Mouse (Mus musculus): ENCODE measurements around the gene Gtf2h5.

Gene Gtf2h5

GRCm38 (mm10) chr17:6079287-6080122, at the start of gene Gtf2h5, which contains the start of gene Serac1:
Gene Gtf2h5, plus strand, starts transcription at chr17:6079786.
Gene Serac1, minus strand, starts transcription at chr17:6079741.
- in situ Hi-C loops (cut with MboI, MseI) = no loop called here

GRCm38 (mm10) chr17:6035661-6036060, 43.9 kb upstream of the Gtf2h5 start:
- in situ Hi-C loops (cut with MboI, MseI) = no loop called here

- in situ Hi-C loops (cut with MboI, MseI) = no loop called here
Observed at GRCm38 (mm10) chr17:6036458-6036857, 43.1 kb upstream of the Gtf2h5 start.

DNA sequence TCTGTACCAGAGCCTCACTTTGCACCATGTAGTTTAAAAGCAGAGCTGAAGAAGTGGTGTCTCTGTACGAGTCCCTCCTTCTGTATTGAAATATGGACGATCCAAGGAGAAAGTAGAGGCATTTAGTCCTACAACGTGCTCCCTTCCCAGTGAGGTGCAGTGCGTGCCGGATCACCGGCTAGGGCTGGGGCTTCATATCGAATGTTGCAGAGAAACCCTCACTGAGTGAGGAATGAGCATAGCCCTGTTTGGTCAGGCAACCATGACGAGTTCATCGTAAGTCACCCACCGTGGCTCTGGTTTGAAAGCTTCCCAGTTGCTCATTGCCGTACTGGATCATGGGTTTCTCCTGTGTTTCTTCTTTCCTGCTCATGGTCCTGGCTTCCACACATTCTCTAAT, 42.7 kb upstream of the Gtf2h5 start:
- in situ Hi-C loops (cut with MboI, MseI) = no loop called here

DNA sequence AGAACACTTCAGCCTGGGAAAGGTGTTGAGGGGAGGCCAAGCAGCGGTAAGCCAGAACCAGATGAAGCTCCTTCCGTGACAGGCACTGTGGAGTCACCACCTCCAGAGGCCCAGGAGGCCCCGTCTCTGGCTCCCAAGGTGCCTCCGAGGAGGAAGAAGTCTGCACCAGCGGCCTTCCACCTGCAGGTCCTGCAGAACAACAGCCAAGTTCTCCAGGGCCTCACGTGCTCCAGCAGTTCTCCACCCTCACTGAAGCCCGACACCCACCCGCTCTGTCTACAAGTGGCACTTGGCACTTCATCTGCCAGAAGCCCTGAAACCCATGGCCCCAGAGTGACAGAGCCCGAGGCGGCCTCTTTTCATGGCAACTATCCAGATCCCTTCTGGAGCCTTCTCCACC, 42.1 kb upstream of the Gtf2h5 start:
- in situ Hi-C loops (cut with MboI, MseI) = no loop called here

DNA sequence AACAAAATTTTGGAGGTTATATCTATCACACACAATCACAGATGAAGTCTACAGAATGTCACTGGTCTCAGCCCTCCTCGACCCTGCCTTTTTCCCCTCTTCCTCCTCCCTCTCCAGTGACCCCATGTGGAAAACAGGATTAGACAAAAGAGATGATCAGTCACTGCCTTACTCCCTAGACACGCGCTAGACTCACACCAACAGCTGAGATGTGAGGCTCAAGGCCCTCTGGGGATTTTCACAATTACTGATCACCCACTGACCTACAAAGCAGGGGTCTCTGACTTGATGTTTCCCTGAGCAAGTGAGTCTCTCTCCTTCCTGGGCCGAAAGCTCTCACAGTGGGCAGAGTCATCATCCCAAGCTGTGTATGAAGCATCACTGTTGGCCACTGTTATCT, 26.8 kb upstream of the Gtf2h5 start:
- in situ Hi-C loops (cut with MboI, MseI) = no loop called here

- in situ Hi-C loops (cut with MboI, MseI) = no loop called here
Observed at GRCm38 (mm10) chr17:6054934-6055355, 24.6 kb upstream of the Gtf2h5 start.

DNA sequence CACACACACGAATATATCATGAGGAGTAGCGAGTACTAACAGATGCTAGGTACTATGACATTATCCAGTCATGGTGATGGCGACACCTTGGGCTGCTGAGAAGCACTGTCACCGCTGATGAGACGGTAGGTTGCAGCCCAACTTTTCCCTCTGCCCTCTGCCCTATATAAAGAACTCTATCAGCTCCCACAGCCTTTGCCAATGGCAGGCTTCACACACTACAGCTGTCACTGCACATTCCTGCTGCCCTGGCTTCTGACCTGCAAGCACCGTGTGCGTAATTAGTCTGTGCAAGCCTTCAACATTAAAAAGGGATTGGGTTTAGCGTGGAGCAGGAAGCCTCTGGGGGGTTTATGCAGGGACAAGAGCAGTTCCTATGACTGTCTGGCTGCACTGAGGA, 16.8 kb upstream of the Gtf2h5 start:
- in situ Hi-C loops (cut with MboI, MseI) = no loop called here

- in situ Hi-C loops (cut with MboI, MseI) = no loop called here
Observed at GRCm38 (mm10) chr17:6063532-6063931, 16.1 kb upstream of the Gtf2h5 start.

DNA sequence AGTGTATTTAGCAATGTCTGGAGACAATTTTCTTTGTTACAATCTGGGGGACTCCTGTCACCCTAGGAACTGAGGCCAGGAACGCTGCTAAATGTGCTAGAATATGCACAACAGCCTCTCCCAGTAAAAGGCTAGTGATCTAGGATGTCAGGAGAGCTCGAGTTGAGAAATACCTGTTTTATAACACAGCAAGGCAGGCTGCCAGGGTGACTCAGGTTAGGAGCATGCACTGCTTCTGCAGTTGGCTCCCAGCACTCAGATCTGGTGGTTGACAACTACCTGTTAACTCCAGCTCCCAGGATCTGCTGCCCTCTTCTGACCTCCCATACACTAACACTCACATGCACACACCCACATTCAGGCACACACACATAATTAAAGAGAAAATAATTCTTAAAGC, 13.6 kb upstream of the Gtf2h5 start:
- in situ Hi-C loops (cut with MboI, MseI) = no loop called here

DNA sequence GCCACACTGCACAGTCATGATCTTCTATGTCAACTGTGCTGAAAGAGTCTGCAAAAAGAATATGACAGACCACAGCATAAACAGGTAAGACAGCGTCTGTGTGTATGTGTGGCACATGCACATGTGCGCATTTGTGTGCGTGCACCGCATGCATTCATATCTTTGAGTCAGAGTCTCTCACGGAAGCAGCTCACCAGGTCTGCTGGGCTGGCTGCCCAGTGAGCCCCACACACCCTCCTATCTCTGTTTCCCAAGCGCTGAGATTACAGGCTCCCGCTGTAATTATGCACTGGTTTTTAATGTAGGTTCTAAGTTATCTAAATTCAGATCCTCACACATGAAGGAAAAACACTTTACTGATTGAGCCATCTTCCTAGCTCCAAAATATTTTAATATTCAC, 12.0 kb upstream of the Gtf2h5 start:
- in situ Hi-C loops (cut with MboI, MseI) = no loop called here

DNA sequence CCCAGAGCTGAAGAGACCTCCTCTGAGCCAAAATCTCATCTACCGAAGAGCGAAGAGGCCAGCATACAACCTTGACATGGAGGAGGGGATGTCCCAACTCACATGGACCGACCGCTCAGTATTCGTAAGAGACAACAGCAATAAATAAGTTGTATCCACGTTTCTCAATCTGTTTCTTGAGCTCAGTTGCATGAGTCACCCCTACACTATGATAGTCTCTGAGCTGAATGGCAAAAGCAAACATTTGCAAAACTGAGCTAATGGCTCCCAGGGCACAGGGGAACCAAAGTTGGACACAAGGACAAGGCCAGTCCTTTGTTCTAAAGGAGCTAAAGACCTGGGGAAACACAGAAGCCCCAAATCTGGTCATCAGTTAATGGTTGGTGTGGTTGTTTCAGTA, 9.7 kb upstream of the Gtf2h5 start:
- in situ Hi-C loops (cut with MboI, MseI) = no loop called here

GRCm38 (mm10) chr17:6073405-6073804, 6.2 kb upstream of the Gtf2h5 start:
- in situ Hi-C loops (cut with MboI, MseI) = no loop called here

DNA sequence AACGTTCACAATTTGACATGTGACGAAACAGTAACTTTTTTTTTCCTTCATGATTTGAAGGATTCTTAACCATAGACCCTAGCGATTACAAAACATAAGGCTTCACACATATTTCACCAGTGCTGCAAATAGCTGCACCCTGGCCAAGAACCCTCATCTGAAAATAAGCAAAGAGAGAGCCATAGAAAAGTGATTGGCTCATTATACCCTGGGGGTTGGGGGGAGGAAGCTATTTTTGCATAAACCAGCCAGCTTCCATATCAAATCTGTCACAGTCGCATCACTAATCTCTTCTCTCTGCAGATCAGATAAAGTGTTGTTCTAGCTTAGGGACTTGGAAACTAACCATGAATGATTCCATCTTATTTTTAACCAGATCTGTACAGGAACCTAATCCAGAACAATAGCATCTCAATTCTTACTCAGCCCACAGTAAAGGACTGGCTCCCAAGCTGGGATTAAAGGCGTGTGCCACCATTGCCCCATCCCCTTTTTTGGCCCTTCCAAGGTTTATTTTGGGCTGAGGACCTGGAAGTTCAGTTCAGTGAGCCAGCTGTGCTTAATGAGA, 3.8 kb downstream of the Gtf2h5 start:
- in situ Hi-C loops (cut with MboI, MseI) = no loop called here

DNA sequence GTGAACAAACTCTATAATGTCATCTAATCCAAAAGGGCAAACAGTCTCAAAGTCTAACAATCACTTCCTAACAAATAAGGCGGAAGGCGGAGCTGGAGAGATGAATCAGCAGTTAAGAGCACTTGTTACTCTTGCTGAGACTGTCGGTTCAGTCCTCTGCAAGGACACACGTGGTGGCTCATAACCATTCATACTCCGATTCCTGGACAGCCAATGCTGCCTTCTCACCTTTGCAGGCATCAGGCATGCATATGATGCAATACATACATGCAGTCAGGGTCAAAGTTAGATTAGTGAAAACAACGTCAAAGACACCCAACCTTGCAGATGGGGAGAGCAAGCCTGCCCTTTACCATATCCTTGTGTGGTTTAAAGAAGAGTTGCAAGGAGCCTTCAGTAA, 12.0 kb downstream of the Gtf2h5 start:
- in situ Hi-C loops (cut with MboI, MseI) = no loop called here

DNA sequence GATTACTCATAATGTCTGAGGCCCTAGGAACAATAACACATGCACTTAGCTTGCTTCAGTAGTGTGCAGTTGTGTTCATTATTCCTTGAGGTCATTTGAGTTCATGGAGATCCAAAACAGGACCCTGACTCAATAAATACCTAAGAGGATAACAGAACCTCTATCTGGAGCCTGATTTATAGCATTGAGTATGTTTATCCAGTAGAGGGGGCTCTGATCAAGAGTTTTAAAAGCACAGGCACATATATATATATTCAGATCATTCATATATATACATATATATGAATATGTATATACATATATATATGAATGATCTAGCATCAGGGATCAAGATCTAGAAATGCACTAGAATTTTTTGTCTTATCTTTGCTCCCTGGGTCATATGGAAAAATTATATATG, 16.0 kb downstream of the Gtf2h5 start:
- in situ Hi-C loops (cut with MboI, MseI) = no loop called here

GRCm38 (mm10) chr17:6097884-6098283, 18.3 kb downstream of the Gtf2h5 start:
- in situ Hi-C loops (cut with MboI, MseI) = no loop called here

DNA sequence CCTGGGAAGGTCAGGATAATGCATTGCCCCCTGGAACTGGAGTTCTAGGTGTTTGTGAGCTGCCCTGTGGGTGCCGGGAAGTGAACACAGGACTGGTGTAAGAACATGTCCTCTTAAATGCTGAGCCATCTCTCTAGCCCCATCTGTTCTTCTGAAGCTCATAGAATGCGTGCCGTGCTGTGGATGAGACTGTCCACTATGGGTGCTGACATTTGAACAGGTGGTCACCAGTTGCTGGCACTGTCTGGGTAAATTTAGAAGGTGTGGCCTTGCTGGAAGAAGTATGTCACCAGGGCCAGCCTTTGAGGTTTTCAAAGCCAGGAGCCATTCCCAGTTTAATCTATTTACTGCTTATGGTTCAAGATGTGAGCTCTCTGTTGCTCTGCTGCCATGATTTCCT, 22.7 kb downstream of the Gtf2h5 start:
- in situ Hi-C loops (cut with MboI, MseI) = no loop called here

GRCm38 (mm10) chr17:6103566-6103965, 24.0 kb downstream of the Gtf2h5 start:
- in situ Hi-C loops (cut with MboI, MseI) = no loop called here

- in situ Hi-C loops (cut with MboI, MseI) = no loop called here
Observed at GRCm38 (mm10) chr17:6106361-6107014, 26.9 kb downstream of the Gtf2h5 start, which contains the start of gene Tulp4. Gene Tulp4, plus strand, starts transcription at chr17:6106437.

DNA sequence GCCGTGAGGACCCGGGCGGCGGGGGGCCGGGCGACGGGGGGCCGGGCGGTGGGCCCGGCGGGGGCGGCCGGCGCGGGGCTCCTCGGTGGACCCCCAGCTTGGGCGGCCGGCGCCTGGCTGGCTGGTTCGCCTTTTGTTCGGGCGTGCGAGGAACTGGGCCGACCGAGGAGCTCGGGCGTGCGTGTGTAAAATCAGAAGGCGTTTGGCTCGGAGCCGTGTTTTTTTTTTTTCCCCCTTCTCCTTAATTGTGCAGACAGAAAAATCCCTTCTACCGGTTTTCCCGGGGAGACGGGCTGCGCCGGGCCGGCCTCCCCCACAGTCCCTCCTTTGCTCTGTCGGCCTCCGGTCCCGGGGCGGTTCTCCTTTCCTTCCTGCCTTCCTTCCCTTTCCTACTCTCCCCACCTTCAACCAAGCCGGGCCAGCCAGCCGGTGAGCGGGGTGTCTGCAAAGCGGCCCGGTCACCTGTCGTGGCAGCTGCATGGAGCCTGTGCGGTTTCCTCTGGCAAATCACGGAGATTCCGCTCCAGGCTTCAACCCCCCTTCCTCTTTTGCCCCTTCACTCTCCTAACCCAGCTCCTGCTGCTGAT, 27.5 kb downstream of the Gtf2h5 start:
- in situ Hi-C loops (cut with MboI, MseI) = no loop called here

GRCm38 (mm10) chr17:6108175-6108574, 28.6 kb downstream of the Gtf2h5 start:
- in situ Hi-C loops (cut with MboI, MseI) = no loop called here
